Comparison of ENCODE assay signal across 11 mouse cellular contexts in the genomic region with DNA sequence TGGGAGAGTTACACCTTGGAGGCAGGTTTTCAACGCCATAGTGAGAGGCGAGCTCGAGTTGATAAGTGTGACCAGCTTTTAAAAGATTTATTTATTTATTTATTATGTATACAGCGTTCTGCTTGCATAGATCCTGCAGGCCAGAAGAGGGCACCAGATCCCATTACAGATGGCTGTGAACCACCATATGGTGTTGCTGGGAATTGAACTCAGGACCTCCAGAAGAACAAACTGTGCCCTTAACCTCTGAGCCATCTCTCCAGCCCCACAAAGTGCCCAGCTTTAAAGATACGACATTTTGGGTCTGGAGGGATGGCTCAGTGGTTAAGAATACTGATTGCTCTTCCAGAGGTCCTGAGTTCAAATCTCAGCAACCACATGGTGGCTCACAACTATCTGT. TPM values are rescaled to one million over a fixed set of nuclear protein-coding genes. Genes with fewer than 3 reads are reported as not detected.
DNase-seq lines count a peak whose midpoint lies in the region; ATAC-seq and TF ChIP-seq lines count a peak whose summit lies in the region.
"Had no signal": no experiment of that assay in that cellular context is flagged by ENCODE, and none has a peak within 500 bp of the region (broad histone marks: within the 10 kb centered on the region; RNA-seq: fewer than 3 reads in every experiment).

No protein-coding gene starts in this region.

- H3K9me3 ChIP-seq in heart, postnatal 0 days (replicated peaks; ENCODE audit: control insufficient read depth, low read length) = no peaks in the 10 kb centered on the region
- no peaks in the 10 kb centered on the region for H3K9me3 ChIP-seq in hindbrain, embryonic 12.5 days (replicated peaks)
- no peaks in the 10 kb centered on the region for H3K9me3 ChIP-seq in stomach, embryonic 15.5 days
- H3K9me3 ChIP-seq: heart, embryonic 10.5 days; megakaryocyte, embryonic 14.5 days had no signal

- peak; percentile 45 for TF ChIP-seq CTCF in heart, postnatal 0 days (IDR thresholded peaks at IDR 0.05; ENCODE audit: low read depth)
- TF ChIP-seq CTCF in testis, adult 2 months (IDR thresholded peaks at IDR 0.05; ENCODE audit: control insufficient read depth, insufficient read depth, insufficient replicate concordance, low read depth, low read length) = no peak

- peaks cover 22% of the 10 kb centered on the region for H3K4me1 ChIP-seq in heart, postnatal 0 days (ENCODE audit: control insufficient read depth, insufficient read depth)
- H3K4me1 ChIP-seq in testis, adult 2 months (ENCODE audit: control insufficient read depth, insufficient read depth, low read length) = peaks cover 13% of the 10 kb centered on the region
- peaks cover 43% of the 10 kb centered on the region for H3K4me1 ChIP-seq in hindbrain, embryonic 12.5 days
- H3K4me1 ChIP-seq in stomach, embryonic 15.5 days = peaks cover 35% of the 10 kb centered on the region

- no peak overlapping the region for H3K4me3 ChIP-seq in heart, postnatal 0 days (ENCODE audit: low read depth, low read length)
- H3K4me3 ChIP-seq in testis, adult 2 months (ENCODE audit: control insufficient read depth, low read depth, low read length) = peak overlapping the region; percentile 95
- H3K4me3 ChIP-seq in hindbrain, embryonic 12.5 days = no peak overlapping the region
- no peak overlapping the region for H3K4me3 ChIP-seq in stomach, embryonic 15.5 days (replicated peaks)
- H3K4me3 ChIP-seq: megakaryocyte, embryonic 14.5 days had no signal

- no peak for DNase-seq in heart, postnatal 0 days (ENCODE audit: low spot score)
- no peak for DNase-seq in heart, adult 18-20 months
- no peak for DNase-seq in testis, postnatal 14 days (ENCODE audit: low spot score)
- DNase-seq in frontal cortex, postnatal 10 days (ENCODE audit: low spot score in 2 of 2) = no peak
- no peak for DNase-seq in right cerebral cortex, postnatal 10 days (ENCODE audit: low spot score in 2 of 2)
- DNase-seq: layer of hippocampus, adult 9-11 months had no signal

- H3K9ac ChIP-seq in heart, postnatal 0 days (replicated peaks; ENCODE audit: low read depth, low read length) = no peak overlapping the region
- H3K9ac ChIP-seq in hindbrain, embryonic 12.5 days = no peak overlapping the region
- H3K9ac ChIP-seq in stomach, embryonic 15.5 days = no peak overlapping the region

- no peak for TF ChIP-seq EP300 in heart, postnatal 0 days (IDR thresholded peaks at IDR 0.05; ENCODE audit: low read depth)

- no peaks in the 10 kb centered on the region for H3K27me3 ChIP-seq in heart, postnatal 0 days (ENCODE audit: control insufficient read depth, insufficient read depth, low read length)
- H3K27me3 ChIP-seq in testis, adult 2 months (ENCODE audit: control insufficient read depth, insufficient read depth, low read length) = no peaks in the 10 kb centered on the region
- peaks cover 10% of the 10 kb centered on the region; the same call in 1 of the 2 replicates for H3K27me3 ChIP-seq in hindbrain, embryonic 12.5 days
- H3K27me3 ChIP-seq in stomach, embryonic 15.5 days (replicated peaks) = no peaks in the 10 kb centered on the region

- ATAC-seq in heart, postnatal 0 days (ENCODE audit: insufficient read depth, low read depth) = no peak
- no peak for ATAC-seq in hindbrain, embryonic 12.5 days (ENCODE audit: low FRiP score)
- ATAC-seq in stomach, embryonic 15.5 days (ENCODE audit: insufficient read depth, low FRiP score, low read depth) = no peak

- peaks cover 6% of the 10 kb centered on the region for H3K36me3 ChIP-seq in heart, postnatal 0 days (replicated peaks; ENCODE audit: control insufficient read depth, insufficient read depth, low read length)
- H3K36me3 ChIP-seq in testis, adult 2 months (ENCODE audit: control insufficient read depth, insufficient read depth, low read length) = no peaks in the 10 kb centered on the region; the same call in 1 of the 2 replicates
- H3K36me3 ChIP-seq in hindbrain, embryonic 12.5 days = peaks cover 13% of the 10 kb centered on the region
- H3K36me3 ChIP-seq in stomach, embryonic 15.5 days = peaks cover 8% of the 10 kb centered on the region; the same call in 1 of the 2 replicates

- TF ChIP-seq POLR2A in testis, adult 2 months (IDR thresholded peaks at IDR 0.05; ENCODE audit: control insufficient read depth, low read depth, low read length) = no peak

- H3K4me2 ChIP-seq in heart, postnatal 0 days (ENCODE audit: low read depth, low read length) = no peak overlapping the region
- H3K4me2 ChIP-seq in hindbrain, embryonic 12.5 days (replicated peaks) = peak overlapping the region; percentile 99
- peak overlapping the region; percentile 98; the same call in 1 of the 2 replicates for H3K4me2 ChIP-seq in stomach, embryonic 15.5 days

- H3K27ac ChIP-seq in heart, postnatal 0 days (ENCODE audit: low read depth) = no peak overlapping the region
- no peak overlapping the region for H3K27ac ChIP-seq in testis, adult 2 months (ENCODE audit: control insufficient read depth, insufficient read depth, low read depth, low read length)
- no peak overlapping the region for H3K27ac ChIP-seq in hindbrain, embryonic 12.5 days
- no peak overlapping the region for H3K27ac ChIP-seq in stomach, embryonic 15.5 days
- H3K27ac ChIP-seq: heart, embryonic 10.5 days had no signal

- 32% methylated on average over 5 of the region's 5 CpGs for WGBS in heart, postnatal 0 days
- WGBS in hindbrain, embryonic 12.5 days = 42% methylated on average over 5 of the region's 5 CpGs
- 37% methylated on average over 5 of the region's 5 CpGs for WGBS in stomach, embryonic 15.5 days

RNA-seq across cellular contexts. Expression of gene Zbtb48, which starts 1.6 kb away (rescaled TPM):
- total RNA-seq in heart, postnatal 0 days (2014; rRNA removed; ENCODE audit: low replicate concordance) = 1.7 and 11.3 TPM in 2 replicates
- 6.5 and 9.0 TPM in 2 replicates for polyA plus RNA-seq in heart, postnatal 0 days (2015; fragmentation: Nextera tagmentation; extraction: Ambion mirVana)
- total RNA-seq in heart, adult 18-20 months (2021) = 1 to 10 TPM; 3.4 to 3.6 TPM
- polyA plus RNA-seq in testis, adult 2 months (2012; rRNA removed) = 18.2 and 22.4 TPM in 2 replicates
- 20.4 and 25.2 TPM in 2 replicates for polyA plus RNA-seq in hindbrain, embryonic 12.5 days (2016; fragmentation: Nextera tagmentation; extraction: Ambion mirVana)
- 16.8 and 17.6 TPM in 2 replicates for polyA plus RNA-seq in stomach, embryonic 15.5 days (2015; fragmentation: Nextera tagmentation; extraction: Ambion mirVana)

RNA-seq across cellular contexts. Expression of gene Tas1r1, which starts 9.3 kb away (rescaled TPM):
- not detected in 2 replicates for total RNA-seq in heart, postnatal 0 days (2014; rRNA removed; ENCODE audit: low replicate concordance)
- 0.07 and 0.08 TPM in 2 replicates for polyA plus RNA-seq in heart, postnatal 0 days (2015; fragmentation: Nextera tagmentation; extraction: Ambion mirVana)
- under 1 TPM; 0.10 to 0.13 TPM for total RNA-seq in heart, adult 18-20 months (2021)
- polyA plus RNA-seq in testis, adult 2 months (2012; rRNA removed) = 30.2 and 37.6 TPM in 2 replicates
- polyA plus RNA-seq in hindbrain, embryonic 12.5 days (2016; fragmentation: Nextera tagmentation; extraction: Ambion mirVana) = 1.0 and 1.2 TPM in 2 replicates
- 0.28 and 0.31 TPM in 2 replicates for polyA plus RNA-seq in stomach, embryonic 15.5 days (2015; fragmentation: Nextera tagmentation; extraction: Ambion mirVana)

RNA-seq across cellular contexts. Expression of gene Nol9, which starts 10.0 kb away (rescaled TPM):
- 8.0 and 13.9 TPM in 2 replicates for total RNA-seq in heart, postnatal 0 days (2014; rRNA removed; ENCODE audit: low replicate concordance)
- 7.5 and 7.8 TPM in 2 replicates for polyA plus RNA-seq in heart, postnatal 0 days (2015; fragmentation: Nextera tagmentation; extraction: Ambion mirVana)
- 10 to 100 TPM; 10.2 to 11.9 TPM for total RNA-seq in heart, adult 18-20 months (2021)
- polyA plus RNA-seq in testis, adult 2 months (2012; rRNA removed) = 7.7 and 8.0 TPM in 2 replicates
- 32.6 and 33.9 TPM in 2 replicates for polyA plus RNA-seq in hindbrain, embryonic 12.5 days (2016; fragmentation: Nextera tagmentation; extraction: Ambion mirVana)
- 30.8 and 32.9 TPM in 2 replicates for polyA plus RNA-seq in stomach, embryonic 15.5 days (2015; fragmentation: Nextera tagmentation; extraction: Ambion mirVana)

RNA-seq across cellular contexts. Expression of gene Klhl21, which starts 20.5 kb away (rescaled TPM):
- 56.5 and 70.4 TPM in 2 replicates for total RNA-seq in heart, postnatal 0 days (2014; rRNA removed; ENCODE audit: low replicate concordance)
- 24.7 and 31.8 TPM in 2 replicates for polyA plus RNA-seq in heart, postnatal 0 days (2015; fragmentation: Nextera tagmentation; extraction: Ambion mirVana)
- total RNA-seq in heart, adult 18-20 months (2021) = 10 to 100 TPM; 82.1 to 83.9 TPM
- polyA plus RNA-seq in testis, adult 2 months (2012; rRNA removed) = 17.1 TPM in 2 replicates
- polyA plus RNA-seq in hindbrain, embryonic 12.5 days (2016; fragmentation: Nextera tagmentation; extraction: Ambion mirVana) = 8.0 and 8.2 TPM in 2 replicates
- polyA plus RNA-seq in stomach, embryonic 15.5 days (2015; fragmentation: Nextera tagmentation; extraction: Ambion mirVana) = 13.5 and 14.0 TPM in 2 replicates

RNA-seq across cellular contexts. Expression of gene Phf13, which starts 33.0 kb away (rescaled TPM):
- total RNA-seq in heart, postnatal 0 days (2014; rRNA removed; ENCODE audit: low replicate concordance) = 8.0 and 10.7 TPM in 2 replicates
- polyA plus RNA-seq in heart, postnatal 0 days (2015; fragmentation: Nextera tagmentation; extraction: Ambion mirVana) = 8.4 and 9.3 TPM in 2 replicates
- total RNA-seq in heart, adult 18-20 months (2021) = 1 to 10 TPM; 5.4 to 5.9 TPM
- polyA plus RNA-seq in testis, adult 2 months (2012; rRNA removed) = 41.8 and 43.6 TPM in 2 replicates
- polyA plus RNA-seq in hindbrain, embryonic 12.5 days (2016; fragmentation: Nextera tagmentation; extraction: Ambion mirVana) = 29.2 and 29.7 TPM in 2 replicates
- 22.1 and 23.4 TPM in 2 replicates for polyA plus RNA-seq in stomach, embryonic 15.5 days (2015; fragmentation: Nextera tagmentation; extraction: Ambion mirVana)

Comparison
In these comparisons a context has a peak if more than half of its experiments do, and no peak if none do; other contexts are left out.
1. RNA of gene Tas1r1, which starts 9.3 kb away (polyA plus RNA-seq): 30.2 to 37.6 TPM in testis, adult 2 months; 1.0 to 1.2 TPM in hindbrain, embryonic 12.5 days, 0.28 to 0.31 TPM in stomach, embryonic 15.5 days and 0.07 to 0.08 TPM in heart, postnatal 0 days; every median in the first group is over 10 times any median in the second.